Mouse (Mus musculus) bone marrow macrophage, adult 2 months (primary cell): Measurements from ENCODE around the gene Gm3238. TPM values are rescaled to one million over a fixed set of nuclear protein-coding genes. Genes with fewer than 3 reads are reported as not detected.
A peak's percentile ranks its signal among the peaks of the same experiment; 100 is the strongest.

Source experiments
- H3K27ac ChIP-seq: 2 replicates; pipeline ENCODE4 v1.5.1; 2012; ENCODE audit warnings: low read depth, low read length; ENCODE audit not compliant: insufficient read depth
- H3K4me1 ChIP-seq: 2 replicates; pipeline ENCODE4 v1.6.1; 2012; ENCODE audit warnings: low read length; ENCODE audit not compliant: control insufficient read depth, insufficient read depth
- H3K4me3 ChIP-seq: 2 replicates; pipeline ENCODE4 v1.5.1; 2012; ENCODE audit warnings: mild to moderate bottlenecking, low read length, moderate library complexity; ENCODE audit not compliant: insufficient read depth
- CTCF ChIP-seq: IDR thresholded peaks from 2 replicates; pipeline ENCODE4 v1.5.1; 2012; ENCODE audit warnings: low read depth, mild to moderate bottlenecking, low read length, moderate library complexity
- POLR2A ChIP-seq: IDR thresholded peaks from 2 replicates; pipeline ENCODE4 v1.6.1; 2012; ENCODE audit warnings: mild to moderate bottlenecking, low read depth, low read length, borderline replicate concordance
- polyA plus RNA-seq: library from polyadenylated mRNA; stranded (reverse); fragments of >200 nt; gene quantifications from 2 replicates; pipeline ENCODE4 v1.2.4, GENCODE M21; 2012; ENCODE audit not compliant: missing spikeins, insufficient read depth, insufficient read length

Gene Gm3238
- polyA plus RNA-seq, 1 experiment = not detected

GRCm38 (mm10) chr10:77738929-77739328 lies 32.2 kb downstream of the Gm3238 start:
- Histone ChIP-seq H3K4me3 (no peak overlapping the region), H3K4me1 (peaks cover 3% of the 10 kb centered on the region; the same call in 1 of the 2 replicates), H3K27ac (no peak overlapping the region)
- no peak for TF ChIP-seq POLR2A
- no peak for TF ChIP-seq CTCF

GRCm38 (mm10) chr10:77735928-77736327 lies 35.2 kb downstream of the Gm3238 start:
- no peak for TF ChIP-seq CTCF
- no peak for TF ChIP-seq POLR2A
- no peak overlapping the region for H3K4me3 ChIP-seq
- no peak overlapping the region for H3K27ac ChIP-seq
- peaks cover 3% of the 10 kb centered on the region; the same call in 1 of the 2 replicates for H3K4me1 ChIP-seq

- TF ChIP-seq POLR2A (no peak), CTCF (peak; percentile 44; the same call in 1 of the 2 replicates)
- H3K4me1 ChIP-seq = no peaks in the 10 kb centered on the region
- no peak overlapping the region for H3K4me3 ChIP-seq
- H3K27ac ChIP-seq = no peak overlapping the region
Observed at GRCm38 (mm10) chr10:77729241-77729640, 41.9 kb downstream of the Gm3238 start.

- Histone ChIP-seq H3K27ac (no peak overlapping the region), H3K4me1 (no peaks in the 10 kb centered on the region), H3K4me3 (no peak overlapping the region)
- TF ChIP-seq CTCF = no peak
- no peak for TF ChIP-seq POLR2A
Observed at GRCm38 (mm10) chr10:77728280-77728679, 42.8 kb downstream of the Gm3238 start.

GRCm38 (mm10) chr10:77726186-77726585 lies 44.9 kb downstream of the Gm3238 start, which contains the start of gene Gm10100:
Gm10100 (plus strand) TSS chr10:77726486.
- Histone ChIP-seq H3K4me3 (no peak within 1 kb of the TSS), H3K27ac (no peak within 1 kb of the TSS), H3K4me1 (no peaks in the 10 kb centered on the region)
- TF ChIP-seq POLR2A = no peak
- TF ChIP-seq CTCF = no peak

GRCm38 (mm10) chr10:77724855-77725254 lies 46.3 kb downstream of the Gm3238 start:
- no peak for TF ChIP-seq POLR2A
- no peak for TF ChIP-seq CTCF
- Histone ChIP-seq H3K4me3 (no peak overlapping the region), H3K27ac (no peak overlapping the region), H3K4me1 (no peaks in the 10 kb centered on the region)

Other genes starting within 250 kb of the Gm3238 start
- gene Itgb2, start 241.1 kb downstream of the Gm3238 start, polyA plus RNA-seq = 386 and 401 TPM in 2 replicates
- 98.5 and 102 TPM in 2 replicates for gene Pttg1ip, start 189.6 kb downstream of the Gm3238 start, polyA plus RNA-seq
- gene Sumo3, start 165.2 kb downstream of the Gm3238 start, polyA plus RNA-seq = 165 and 203 TPM in 2 replicates
- gene Gm49325, start 165.1 kb downstream of the Gm3238 start, polyA plus RNA-seq = 40.9 and 41.8 TPM in 2 replicates
- 57.9 and 61.2 TPM in 2 replicates for gene Ube2g2, start 149.1 kb downstream of the Gm3238 start, polyA plus RNA-seq
- not detected in 2 replicates for gene Tspear, start 84.8 kb downstream of the Gm3238 start, polyA plus RNA-seq
- gene Gm19402, start 80.6 kb downstream of the Gm3238 start, polyA plus RNA-seq = not detected in 2 replicates
- gene Gm9508, start 74.1 kb downstream of the Gm3238 start, polyA plus RNA-seq = not detected in 2 replicates
- not detected in 2 replicates for gene Gm10272, start 64.7 kb downstream of the Gm3238 start, polyA plus RNA-seq
- gene Gm10024, start 59.9 kb downstream of the Gm3238 start, polyA plus RNA-seq = not detected in 2 replicates
- not detected in 2 replicates for gene Gm10142, start 55.5 kb downstream of the Gm3238 start, polyA plus RNA-seq
- not detected in 2 replicates for gene Krtap12-1, start 50.7 kb downstream of the Gm3238 start, polyA plus RNA-seq
- gene Gm10100, start 44.8 kb downstream of the Gm3238 start, polyA plus RNA-seq = not detected in 2 replicates
- gene Gm18596, start 28.7 kb downstream of the Gm3238 start, polyA plus RNA-seq = not detected in 2 replicates
- gene Gm9736, start 20.0 kb downstream of the Gm3238 start, polyA plus RNA-seq = not detected in 2 replicates
- not detected in 2 replicates for gene Gm3233, start 11.6 kb downstream of the Gm3238 start, polyA plus RNA-seq
- gene Gm7138, start 5.6 kb upstream of the Gm3238 start, polyA plus RNA-seq = not detected in 2 replicates
- not detected in 2 replicates for gene Gm3250, start 11.2 kb upstream of the Gm3238 start, polyA plus RNA-seq
- not detected in 2 replicates for gene Gm7137, start 16.9 kb upstream of the Gm3238 start, polyA plus RNA-seq
- not detected in 2 replicates for gene Gm9639, start 23.8 kb upstream of the Gm3238 start, polyA plus RNA-seq
- not detected in 2 replicates for gene Gm19668, start 27.8 kb upstream of the Gm3238 start, polyA plus RNA-seq
- gene Gm9507, start 40.5 kb upstream of the Gm3238 start, polyA plus RNA-seq = not detected in 2 replicates
- gene Gm2696, start 43.4 kb upstream of the Gm3238 start, polyA plus RNA-seq = not detected in 2 replicates
- gene Krtap10-4, start 55.8 kb upstream of the Gm3238 start, polyA plus RNA-seq = not detected in 2 replicates
- gene Krtap10-10, start 64.6 kb upstream of the Gm3238 start, polyA plus RNA-seq = not detected in 2 replicates
- not detected in 2 replicates for gene Gm36176, start 75.5 kb upstream of the Gm3238 start, polyA plus RNA-seq
- gene Gm10318, start 81.5 kb upstream of the Gm3238 start, polyA plus RNA-seq = not detected in 2 replicates
- gene Gm3285, start 90.7 kb upstream of the Gm3238 start, polyA plus RNA-seq = not detected in 2 replicates
- gene Lrrc3, start 131.2 kb upstream of the Gm3238 start, polyA plus RNA-seq = 0.19 TPM in 1 of 2 replicates, not detected in the other
- gene Trpm2, start 199.2 kb upstream of the Gm3238 start, polyA plus RNA-seq = 8.6 and 13.8 TPM in 2 replicates
- 12.4 and 13.6 TPM in 2 replicates for gene 1810043G02Rik, start 207.2 kb upstream of the Gm3238 start, polyA plus RNA-seq
- 24.1 and 32.1 TPM in 2 replicates for gene Pfkl, start 238.8 kb upstream of the Gm3238 start, polyA plus RNA-seq